Mouse (Mus musculus) adrenal gland, postnatal 10 days (tissue): ENCODE data around the gene Fgfr2. TPM values are rescaled to one million over a fixed set of nuclear protein-coding genes. Genes with fewer than 3 reads are reported as not detected.

Experiments used
- DNase-seq: peaks from one replicate; pipeline ENCODE4 v3.0.0; 2021; ENCODE audit warnings: mixed read lengths
- total RNA-seq, 2 experiments: library from RNA; stranded (reverse); gene quantifications; 2 replicates each; pipeline ENCODE4 v1.2.3; 2021

Fgfr2 gene
- total RNA-seq, 2 experiments from 2014 or later: 128 to 169 TPM

GRCm38 (mm10) chr7:132773011-132773705, 350.0 kb downstream of the Fgfr2 start:
- no peak for DNase-seq

GRCm38 (mm10) chr7:132772440-132772839, 350.7 kb downstream of the Fgfr2 start:
- no peak for DNase-seq

GRCm38 (mm10) chr7:132768498-132769344, 354.4 kb downstream of the Fgfr2 start:
- no peak for DNase-seq

- no peak for DNase-seq
Measured at GRCm38 (mm10) chr7:132767999-132768370, 355.2 kb downstream of the Fgfr2 start.

GRCm38 (mm10) chr7:132767233-132767998, 355.7 kb downstream of the Fgfr2 start:
- no peak for DNase-seq

GRCm38 (mm10) chr7:132766235-132766871, 356.8 kb downstream of the Fgfr2 start:
- DNase-seq: no peak

GRCm38 (mm10) chr7:132765629-132766186, 357.4 kb downstream of the Fgfr2 start:
- DNase-seq: no peak

GRCm38 (mm10) chr7:132764896-132765491, 358.2 kb downstream of the Fgfr2 start:
- DNase-seq: no peak

GRCm38 (mm10) chr7:132764314-132764713, 358.8 kb downstream of the Fgfr2 start:
- no peak for DNase-seq

GRCm38 (mm10) chr7:132763911-132764310, 359.2 kb downstream of the Fgfr2 start:
- no peak for DNase-seq

- no peak for DNase-seq
Measured at GRCm38 (mm10) chr7:132763351-132763750, 359.8 kb downstream of the Fgfr2 start.

- DNase-seq: no peak
Measured at GRCm38 (mm10) chr7:132761409-132761808, 361.7 kb downstream of the Fgfr2 start.

- DNase-seq: no peak
Measured at GRCm38 (mm10) chr7:132760589-132761180, 362.5 kb downstream of the Fgfr2 start.

- DNase-seq: no peak
Measured at GRCm38 (mm10) chr7:132759926-132760325, 363.2 kb downstream of the Fgfr2 start.

GRCm38 (mm10) chr7:132759405-132759891, 363.7 kb downstream of the Fgfr2 start:
- no peak for DNase-seq

GRCm38 (mm10) chr7:132758875-132759274, 364.3 kb downstream of the Fgfr2 start:
- no peak for DNase-seq

- no peak for DNase-seq
Measured at GRCm38 (mm10) chr7:132756325-132756724, 366.8 kb downstream of the Fgfr2 start.

GRCm38 (mm10) chr7:132754389-132754750, 368.8 kb downstream of the Fgfr2 start:
- DNase-seq: peak; percentile 68

- no peak for DNase-seq
Measured at GRCm38 (mm10) chr7:132753518-132754388, 369.4 kb downstream of the Fgfr2 start.

GRCm38 (mm10) chr7:132751716-132752115, 371.4 kb downstream of the Fgfr2 start:
- DNase-seq: peak; percentile 76
